Mouse (Mus musculus): ENCODE measurements at regions not wholly inside any gene's neighbourhood (a gene's known extent, or its start where the extent isn't known, plus 50 kb on each side); places are given as distances from the start of the nearest gene placed in this dataset.

DNA sequence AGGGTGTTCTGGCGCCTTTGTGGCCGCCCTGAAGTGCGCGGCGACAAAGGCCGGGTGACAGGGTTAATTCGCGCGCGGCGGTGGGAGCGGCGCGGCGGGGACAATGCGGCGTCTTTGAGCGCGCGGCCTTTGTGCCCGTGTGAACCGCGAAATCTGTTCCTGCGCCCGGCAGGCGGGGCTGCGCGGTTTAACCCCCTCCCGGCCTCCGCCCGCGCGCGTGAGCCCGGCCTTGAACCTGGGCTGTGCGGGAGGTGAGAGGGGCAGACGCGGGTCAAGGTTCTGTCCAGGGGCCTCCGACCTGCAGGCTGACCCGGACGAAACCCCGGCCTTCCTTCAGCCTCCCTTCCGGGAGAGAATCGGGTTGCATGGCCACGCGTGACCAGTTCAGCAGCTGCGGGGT, 129.2 kb upstream of the Lhx5 start:
- ATAC-seq (replicated peaks in 1 of 2; ENCODE audit: insufficient read depth in 1 of 2, low FRiP score in 2 of 2, low TSS enrichment in 1 of 2, low read depth in 1 of 2, poor library complexity in 2 of 2, severe bottlenecking in 2 of 2): no peak

DNA sequence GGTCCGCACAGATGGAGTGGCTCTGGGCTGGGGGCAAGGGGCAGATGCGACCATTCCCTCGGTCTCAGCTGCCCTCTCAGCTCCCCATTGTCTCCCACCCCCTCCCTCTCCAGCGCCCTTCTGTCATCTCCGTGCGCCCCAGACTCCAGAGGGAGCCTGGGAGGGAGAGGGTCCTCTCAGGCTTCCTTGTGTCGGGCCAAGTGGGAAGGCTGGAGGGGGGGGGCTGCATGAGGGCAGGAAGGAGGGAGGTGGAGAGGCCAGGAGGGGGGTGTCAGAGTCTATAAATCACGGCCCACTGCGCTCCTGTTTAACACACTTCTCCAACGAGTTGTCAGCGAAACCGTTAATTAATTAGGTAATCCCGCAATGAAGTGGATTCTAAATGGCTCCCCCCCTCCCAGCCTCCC, 127.2 kb upstream of the Lhx5 start:
- no peak for ATAC-seq (replicated peaks in 1 of 2; ENCODE audit: insufficient read depth in 1 of 2, low FRiP score in 2 of 2, low TSS enrichment in 1 of 2, low read depth in 1 of 2, poor library complexity in 2 of 2, severe bottlenecking in 2 of 2)

DNA sequence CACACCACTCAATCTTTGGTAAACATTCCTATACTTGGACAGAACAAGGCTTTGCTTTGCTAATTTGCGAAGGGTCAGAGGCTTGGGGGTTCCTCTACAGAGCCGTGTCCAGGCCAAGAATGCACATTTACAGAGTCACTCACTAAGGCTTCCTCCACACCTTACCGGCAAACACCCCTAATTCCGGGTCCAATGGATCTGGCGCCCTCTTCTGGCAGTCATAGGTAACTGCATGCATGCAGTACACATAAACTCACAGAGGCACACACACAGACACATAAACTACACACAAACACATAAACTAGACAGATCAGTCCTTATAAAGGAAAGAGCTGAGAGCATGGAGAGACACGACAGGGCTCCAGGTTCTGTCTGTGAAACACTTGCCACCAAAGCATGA, 119.2 kb upstream of the Lhx5 start:
- no peak for ATAC-seq (replicated peaks in 1 of 2; ENCODE audit: insufficient read depth in 1 of 2, low FRiP score in 2 of 2, low TSS enrichment in 1 of 2, low read depth in 1 of 2, poor library complexity in 2 of 2, severe bottlenecking in 2 of 2)

DNA sequence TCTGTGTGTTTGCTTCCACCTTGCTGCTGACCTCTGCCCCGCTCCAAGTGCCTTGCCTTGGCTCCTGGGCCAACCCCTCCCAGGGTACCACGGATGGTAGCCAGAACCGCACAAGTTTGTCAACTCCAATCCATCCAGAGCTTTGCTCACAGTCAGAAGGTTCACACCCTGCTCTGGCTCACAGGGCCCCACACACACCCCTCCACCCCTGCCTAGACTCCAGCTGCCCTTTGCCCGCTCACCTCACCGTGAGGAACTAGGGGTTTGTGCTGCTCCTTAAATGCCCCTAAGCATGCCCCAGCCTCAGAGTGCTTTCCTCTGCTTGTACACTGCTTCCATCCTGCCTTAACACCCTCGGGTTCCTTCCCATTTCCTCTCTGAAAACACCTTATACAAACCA, 117.5 kb upstream of the Lhx5 start:
- no peak for ATAC-seq (replicated peaks in 1 of 2; ENCODE audit: insufficient read depth in 1 of 2, low FRiP score in 2 of 2, low TSS enrichment in 1 of 2, low read depth in 1 of 2, poor library complexity in 2 of 2, severe bottlenecking in 2 of 2)

DNA sequence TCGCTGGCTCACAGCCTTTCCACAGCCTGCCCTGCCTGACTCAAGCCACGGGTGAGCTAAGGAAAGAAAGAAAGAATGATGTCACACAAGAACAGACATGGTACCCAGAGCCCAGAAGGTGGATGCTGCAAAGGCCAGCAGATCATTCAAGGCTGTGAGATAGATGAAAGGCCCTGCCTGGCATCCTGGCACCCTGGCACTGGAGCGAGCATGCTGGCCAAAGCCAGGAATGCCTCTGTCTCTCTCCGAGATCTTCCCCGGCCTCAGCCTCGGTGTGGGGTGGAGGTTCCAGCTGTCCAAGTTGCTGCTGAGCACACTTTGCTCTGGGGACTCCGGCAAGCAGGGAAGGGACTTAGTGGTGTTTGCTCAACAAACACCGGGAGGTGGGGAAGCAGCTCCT, 116.4 kb upstream of the Lhx5 start:
- ATAC-seq (replicated peaks in 1 of 2; ENCODE audit: insufficient read depth in 1 of 2, low FRiP score in 2 of 2, low TSS enrichment in 1 of 2, low read depth in 1 of 2, poor library complexity in 2 of 2, severe bottlenecking in 2 of 2): no peak

DNA sequence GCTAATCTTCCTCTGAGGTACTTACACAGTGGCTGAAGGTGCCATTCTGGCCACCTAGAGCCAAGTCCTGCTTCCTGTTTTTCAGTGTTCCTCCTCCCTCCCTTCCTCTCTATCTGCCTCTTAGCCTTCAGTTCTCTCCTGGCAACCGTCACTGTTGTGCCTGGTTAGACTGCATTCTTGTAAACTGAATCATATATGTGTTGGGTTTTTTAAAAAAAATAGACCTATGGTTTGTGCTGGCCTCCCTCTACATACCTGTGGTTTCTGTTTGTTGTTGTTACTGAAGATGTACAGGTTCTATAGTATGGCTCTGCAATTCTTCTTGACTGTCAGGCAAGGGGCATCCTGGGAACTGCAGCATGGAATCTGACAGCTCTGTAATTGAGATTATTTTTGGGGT, 112.5 kb upstream of the Lhx5 start:
- ATAC-seq (replicated peaks in 1 of 2; ENCODE audit: insufficient read depth in 1 of 2, low FRiP score in 2 of 2, low TSS enrichment in 1 of 2, low read depth in 1 of 2, poor library complexity in 2 of 2, severe bottlenecking in 2 of 2): no peak

DNA sequence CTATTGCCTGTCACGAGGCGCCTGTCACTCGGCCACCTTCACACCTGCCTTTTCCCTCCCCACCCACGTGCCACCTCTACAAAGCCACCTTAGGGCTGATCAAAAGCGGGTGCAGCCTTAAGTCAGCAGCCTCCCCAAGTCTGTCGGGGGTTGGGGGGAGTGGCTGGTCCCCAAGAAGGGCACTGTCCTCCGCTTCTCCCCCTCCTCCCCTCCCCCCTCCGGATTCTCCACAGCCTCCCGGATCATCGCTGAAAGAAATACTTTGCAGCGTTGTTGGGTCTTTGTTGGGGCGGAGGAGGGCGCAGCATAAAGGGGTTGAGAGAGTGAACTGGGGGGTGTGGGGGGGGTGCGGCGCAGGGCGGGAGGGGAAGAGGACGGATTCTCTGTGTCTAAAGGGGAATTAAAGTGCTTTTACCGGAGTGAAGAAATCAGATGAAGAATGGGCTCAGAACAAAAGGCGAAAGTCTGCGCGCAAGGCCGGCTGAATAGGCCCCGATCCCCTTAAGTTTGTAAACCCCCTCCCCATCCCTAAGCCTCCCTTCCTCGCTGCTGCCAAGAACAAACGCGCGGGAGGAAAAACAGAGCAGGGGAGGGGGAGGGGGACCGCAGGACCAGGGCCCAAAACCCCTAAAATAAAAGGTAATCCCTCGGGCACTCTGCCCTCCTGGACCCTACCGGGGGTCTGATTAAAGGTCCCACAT, 109.3 kb upstream of the Lhx5 start:
- no peak for ATAC-seq (replicated peaks in 1 of 2; ENCODE audit: insufficient read depth in 1 of 2, low FRiP score in 2 of 2, low TSS enrichment in 1 of 2, low read depth in 1 of 2, poor library complexity in 2 of 2, severe bottlenecking in 2 of 2)

DNA sequence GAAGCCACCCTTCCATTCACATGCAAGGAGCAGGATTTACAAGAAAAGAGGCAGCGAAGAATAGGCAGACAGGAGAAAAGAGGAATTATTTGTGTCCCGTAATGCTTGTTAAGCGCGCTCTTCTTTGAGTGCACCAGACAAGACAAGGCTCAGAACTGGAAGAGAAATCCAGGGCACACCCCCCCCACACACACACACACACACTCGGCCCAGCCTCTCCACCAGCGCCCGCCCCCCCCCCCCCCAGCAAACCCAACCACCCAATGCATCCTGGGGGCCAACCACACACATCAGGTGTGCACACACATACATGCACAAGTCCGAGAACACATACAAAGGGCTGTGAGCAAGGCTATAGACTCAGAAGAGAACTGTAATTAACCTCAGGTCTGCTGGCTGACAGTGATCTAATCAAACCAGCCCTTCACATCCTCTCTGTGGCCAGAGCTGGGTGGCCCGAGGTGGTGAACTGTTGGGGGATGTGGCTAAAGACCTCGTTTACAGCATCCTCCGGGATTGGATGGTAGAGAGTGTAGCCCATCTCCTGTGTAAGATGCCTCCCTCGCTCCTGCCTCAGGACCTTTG, 108.7 kb upstream of the Lhx5 start:
- ATAC-seq (replicated peaks in 1 of 2; ENCODE audit: insufficient read depth in 1 of 2, low FRiP score in 2 of 2, low TSS enrichment in 1 of 2, low read depth in 1 of 2, poor library complexity in 2 of 2, severe bottlenecking in 2 of 2): no peak

DNA sequence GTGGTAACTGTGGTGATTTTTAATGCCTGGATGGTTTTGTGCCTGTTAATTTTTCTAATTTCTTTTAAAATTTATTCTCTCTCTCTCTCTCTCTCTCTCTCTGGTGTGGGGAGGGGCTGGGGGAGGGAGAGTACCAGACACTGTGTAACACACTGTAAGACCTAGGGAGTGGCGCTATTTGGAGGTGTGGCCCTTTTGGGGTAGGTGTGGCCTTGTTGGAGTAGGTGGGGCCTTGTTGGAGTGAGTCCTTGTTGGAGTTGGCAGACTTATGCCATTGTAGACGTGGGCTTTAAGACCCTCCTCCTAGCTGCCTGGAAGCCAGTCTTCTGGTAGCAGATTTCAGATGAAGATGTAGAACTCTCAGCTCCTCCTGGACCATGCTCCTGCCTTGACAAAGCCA, 107.4 kb upstream of the Lhx5 start:
- no peak for ATAC-seq (replicated peaks in 1 of 2; ENCODE audit: insufficient read depth in 1 of 2, low FRiP score in 2 of 2, low TSS enrichment in 1 of 2, low read depth in 1 of 2, poor library complexity in 2 of 2, severe bottlenecking in 2 of 2)

DNA sequence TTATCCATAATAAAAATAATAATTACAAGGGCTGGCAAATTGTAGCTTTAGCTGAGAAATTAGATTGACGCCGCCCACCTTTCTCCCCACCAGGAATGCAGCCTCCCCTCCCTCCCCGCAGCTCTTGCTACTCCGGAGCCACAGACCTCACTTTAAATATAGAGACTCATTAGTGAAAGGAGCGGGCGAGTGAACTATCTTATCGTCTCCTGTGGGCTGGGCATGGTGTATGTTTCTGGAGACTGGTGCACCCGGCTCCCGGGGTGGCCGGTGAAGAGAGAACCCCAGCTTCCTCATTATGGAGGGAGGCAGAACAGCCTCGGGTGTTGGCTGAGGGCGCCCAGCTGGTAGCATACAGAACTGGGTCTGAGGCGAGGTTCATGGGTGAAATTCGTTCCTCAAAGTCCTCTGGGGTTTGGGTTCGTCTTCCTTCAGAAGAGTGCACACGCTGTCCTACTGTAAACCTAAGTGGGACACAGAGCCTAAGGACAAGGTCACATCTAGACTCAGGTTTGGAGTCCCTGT, 106.1 kb upstream of the Lhx5 start:
- ATAC-seq (replicated peaks in 1 of 2; ENCODE audit: insufficient read depth in 1 of 2, low FRiP score in 2 of 2, low TSS enrichment in 1 of 2, low read depth in 1 of 2, poor library complexity in 2 of 2, severe bottlenecking in 2 of 2): no peak

DNA sequence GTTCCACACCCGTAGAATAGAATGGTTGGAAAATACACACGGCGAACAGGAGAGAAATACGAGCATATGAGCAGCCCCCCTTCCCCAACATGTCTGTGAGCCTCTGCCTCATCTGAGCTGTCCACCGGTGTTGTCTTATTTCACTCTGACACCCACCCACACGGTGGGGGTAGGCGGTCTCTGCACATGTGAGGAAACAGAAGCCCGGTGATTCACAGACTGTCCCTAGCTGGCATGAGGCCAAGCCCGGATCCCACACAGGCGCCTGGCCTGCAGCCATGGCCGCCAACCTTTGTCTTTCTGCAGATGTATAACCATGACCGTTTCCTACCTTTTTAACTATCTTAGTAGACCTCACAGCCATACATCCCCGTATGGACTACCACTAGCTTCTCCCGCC, 99.5 kb upstream of the Lhx5 start:
- ATAC-seq (replicated peaks in 1 of 2; ENCODE audit: insufficient read depth in 1 of 2, low FRiP score in 2 of 2, low TSS enrichment in 1 of 2, low read depth in 1 of 2, poor library complexity in 2 of 2, severe bottlenecking in 2 of 2): no peak

DNA sequence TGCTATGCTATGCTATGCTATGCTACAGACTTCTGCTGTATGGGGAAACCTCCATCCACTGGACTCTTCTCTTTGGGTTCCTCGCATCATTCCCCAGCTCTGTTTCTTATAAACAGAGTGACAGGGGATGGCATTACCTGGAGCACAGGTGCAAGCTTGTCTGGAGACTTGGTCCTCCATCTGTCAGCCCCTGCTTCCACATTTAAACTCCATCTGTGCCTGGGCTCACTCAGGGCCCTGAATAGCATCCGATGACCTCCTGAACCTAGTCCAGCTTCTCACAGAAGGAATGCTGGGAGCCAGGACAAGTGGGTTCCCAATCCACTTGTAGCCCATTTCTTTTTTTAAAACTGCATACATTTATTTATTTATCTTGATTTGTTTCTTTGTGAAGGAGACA, 92.3 kb upstream of the Lhx5 start:
- ATAC-seq (replicated peaks in 1 of 2; ENCODE audit: insufficient read depth in 1 of 2, low FRiP score in 2 of 2, low TSS enrichment in 1 of 2, low read depth in 1 of 2, poor library complexity in 2 of 2, severe bottlenecking in 2 of 2): no peak

DNA sequence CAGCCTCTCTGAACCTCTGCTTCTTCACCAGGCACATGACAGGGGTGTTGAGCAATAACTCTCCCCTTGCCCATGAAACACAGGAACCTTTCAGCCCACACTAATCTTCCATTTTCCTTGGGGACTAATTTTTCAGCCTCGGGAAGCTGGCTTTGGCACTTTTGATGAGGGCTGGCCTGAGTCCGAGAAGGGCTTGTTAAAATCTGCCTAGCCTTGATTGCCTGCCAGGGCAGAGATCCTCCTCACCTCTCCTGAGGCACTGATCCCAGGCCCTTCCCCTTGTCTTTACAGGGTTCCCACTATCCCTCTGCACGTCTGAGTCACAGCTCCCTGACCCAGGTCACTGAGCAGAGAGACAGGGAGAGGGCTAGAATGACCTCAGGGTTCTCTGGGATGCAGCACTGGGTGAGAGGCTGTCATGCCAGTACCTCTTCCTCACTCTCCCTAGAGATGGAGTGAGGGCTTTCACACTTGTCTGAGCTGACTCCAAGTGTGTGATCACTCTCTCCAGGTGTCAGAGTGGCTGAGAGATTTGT, 90.7 kb upstream of the Lhx5 start:
- no peak for ATAC-seq (replicated peaks in 1 of 2; ENCODE audit: insufficient read depth in 1 of 2, low FRiP score in 2 of 2, low TSS enrichment in 1 of 2, low read depth in 1 of 2, poor library complexity in 2 of 2, severe bottlenecking in 2 of 2)

DNA sequence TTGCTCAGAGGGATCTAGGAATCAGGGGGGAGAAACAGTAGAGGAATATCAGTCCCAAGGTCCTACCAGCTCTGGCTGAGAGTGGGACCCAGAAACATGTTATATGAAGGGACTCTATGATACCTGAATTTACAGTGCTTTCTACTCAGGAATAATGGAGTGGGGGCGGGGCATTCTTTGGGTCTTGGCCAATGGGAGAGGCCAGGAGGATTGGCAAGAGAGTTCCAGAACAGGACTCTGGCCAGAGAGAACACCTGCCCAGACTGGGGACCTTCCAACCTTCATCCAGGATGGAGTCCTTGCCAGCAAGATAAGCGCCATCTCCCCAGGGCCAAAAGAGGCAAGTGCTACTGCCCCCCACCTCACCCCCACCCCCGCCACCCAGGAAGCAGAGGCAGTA, 81.0 kb upstream of the Lhx5 start:
- ATAC-seq (replicated peaks in 1 of 2; ENCODE audit: insufficient read depth in 1 of 2, low FRiP score in 2 of 2, low TSS enrichment in 1 of 2, low read depth in 1 of 2, poor library complexity in 2 of 2, severe bottlenecking in 2 of 2): no peak

DNA sequence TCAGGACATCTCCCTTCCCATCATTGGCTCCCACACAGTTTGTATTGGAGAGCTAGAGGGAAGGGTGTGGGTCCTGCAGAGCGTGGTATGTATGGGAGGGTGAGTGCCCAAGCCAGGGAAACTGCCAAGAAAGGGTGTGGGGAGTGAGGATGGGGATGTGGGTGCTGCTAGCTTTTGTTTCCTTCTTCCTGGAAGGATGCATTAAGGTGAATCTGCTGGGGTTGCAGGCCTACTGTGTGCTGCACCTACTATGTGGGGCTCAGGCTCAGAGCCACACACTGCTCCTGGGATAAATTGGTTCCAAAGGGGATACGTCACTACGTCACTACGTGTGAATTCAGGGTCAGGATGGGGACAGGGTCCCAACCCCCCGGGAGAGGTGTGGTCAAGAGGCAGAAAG, 79.7 kb upstream of the Lhx5 start:
- ATAC-seq (replicated peaks in 1 of 2; ENCODE audit: insufficient read depth in 1 of 2, low FRiP score in 2 of 2, low TSS enrichment in 1 of 2, low read depth in 1 of 2, poor library complexity in 2 of 2, severe bottlenecking in 2 of 2): no peak

DNA sequence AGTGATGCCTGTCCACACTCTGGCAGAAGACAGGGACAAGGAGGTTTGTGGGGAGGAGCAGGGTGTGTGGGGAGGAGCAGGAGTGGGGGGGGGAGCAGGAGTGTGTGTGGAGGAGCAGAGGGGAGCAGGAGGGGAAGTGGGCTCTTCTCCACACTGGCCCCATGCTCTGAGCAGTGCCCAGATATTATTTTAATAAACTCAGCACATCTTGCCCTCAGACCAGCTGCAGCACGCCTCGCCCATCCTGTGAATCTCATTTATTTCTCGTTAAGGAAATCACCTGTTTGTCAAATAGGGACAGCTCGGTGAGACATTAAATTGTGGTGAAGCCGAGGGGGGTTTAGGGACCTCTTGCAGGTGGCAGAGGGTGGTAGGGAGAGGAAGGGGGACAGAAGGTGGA, 77.8 kb upstream of the Lhx5 start:
- ATAC-seq (replicated peaks in 1 of 2; ENCODE audit: insufficient read depth in 1 of 2, low FRiP score in 2 of 2, low TSS enrichment in 1 of 2, low read depth in 1 of 2, poor library complexity in 2 of 2, severe bottlenecking in 2 of 2): no peak

DNA sequence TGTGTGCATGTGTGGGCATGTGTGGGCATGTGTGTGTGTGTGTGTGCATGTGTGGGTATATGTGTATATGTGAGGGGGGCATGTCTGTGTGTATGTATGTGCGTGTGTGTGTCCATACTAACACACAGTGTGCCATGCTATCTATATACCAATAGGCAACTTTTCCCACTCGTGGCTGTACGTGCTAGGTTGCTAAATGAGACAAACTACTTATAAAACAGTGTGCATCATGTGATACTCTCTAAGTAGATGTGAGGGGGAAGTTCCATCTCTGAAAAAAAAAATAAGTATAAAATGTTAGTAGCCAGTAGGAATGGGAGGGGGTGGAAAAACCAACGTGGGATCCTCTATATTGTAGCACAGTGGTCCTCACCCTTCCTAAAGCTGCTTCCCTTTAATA, 74.5 kb upstream of the Lhx5 start:
- ATAC-seq (replicated peaks in 1 of 2; ENCODE audit: insufficient read depth in 1 of 2, low FRiP score in 2 of 2, low TSS enrichment in 1 of 2, low read depth in 1 of 2, poor library complexity in 2 of 2, severe bottlenecking in 2 of 2): no peak

DNA sequence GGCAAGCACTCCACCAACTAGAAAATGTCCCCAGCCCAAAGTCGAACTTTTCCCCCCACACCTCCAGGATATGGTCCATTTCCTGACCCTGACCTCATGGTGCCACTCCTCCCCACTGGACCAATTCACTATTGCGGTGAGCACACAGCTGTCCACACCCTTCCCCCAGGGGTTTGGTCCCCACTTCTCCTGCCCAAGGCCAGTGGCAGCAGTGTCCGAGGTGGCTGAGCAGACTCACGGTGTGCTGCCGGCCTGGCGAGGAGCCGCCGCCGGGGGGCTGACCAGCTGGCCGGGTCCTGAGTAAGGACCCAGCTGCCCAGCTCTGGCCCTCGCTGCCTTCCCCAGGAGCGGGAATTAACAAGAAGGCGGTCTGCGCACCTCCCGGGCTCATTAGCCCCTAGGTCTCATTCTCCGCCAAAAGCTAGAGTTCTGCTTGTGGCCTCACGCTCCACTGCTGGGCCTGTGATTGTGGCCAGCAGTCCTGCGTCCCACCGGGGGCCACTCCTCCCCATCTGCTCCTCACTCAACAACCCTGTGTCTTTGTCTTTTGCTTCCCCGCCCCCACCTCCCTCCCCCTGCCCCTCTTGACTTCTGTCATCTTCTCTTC, 73.3 kb upstream of the Lhx5 start:
- no peak for ATAC-seq (replicated peaks in 1 of 2; ENCODE audit: insufficient read depth in 1 of 2, low FRiP score in 2 of 2, low TSS enrichment in 1 of 2, low read depth in 1 of 2, poor library complexity in 2 of 2, severe bottlenecking in 2 of 2)
